Mouse (Mus musculus): Measurements from ENCODE around the gene Orai2. TPM values are rescaled to one million over a fixed set of nuclear protein-coding genes. Genes with fewer than 3 reads are reported as not detected.
A peak's percentile ranks its signal among the peaks of the same experiment; 100 is the strongest.

Orai2 gene
- 4.4 and 4.5 TPM in 2 replicates for polyA plus RNA-seq (2015; fragmentation: Nextera tagmentation; extraction: Ambion mirVana)

GRCm38 (mm10) chr5:136170512-136171362 lies at the start of gene Orai2:
Gene Orai2 (minus strand): TSS chr5:136170713.
- peak within 1 kb of the TSS; percentile 85 for H3K27ac ChIP-seq (ENCODE audit: low read depth)
- H3K4me2 ChIP-seq (ENCODE audit: low read depth, low read length), result peak within 1 kb of the TSS; percentile 71
- DNase-seq (peak; percentile 84), ATAC-seq (peak; percentile 79)
- peak within 1 kb of the TSS; percentile 54 for H3K4me3 ChIP-seq (ENCODE audit: low read depth, low read length)
- no peaks in the 10 kb centered on the region for H3K27me3 ChIP-seq (ENCODE audit: insufficient read depth, low read length)
- H3K36me3 ChIP-seq (replicated peaks; ENCODE audit: insufficient read depth, low read length), result peaks cover 7% of the 10 kb centered on the region
- H3K9me3 ChIP-seq (ENCODE audit: low read length), result no peaks in the 10 kb centered on the region
- H3K4me1 ChIP-seq (ENCODE audit: insufficient read depth), result peaks cover 29% of the 10 kb centered on the region
- under 1% methylated on average over 43 of the region's 49 CpGs for WGBS (ENCODE audit: insufficient replicate concordance)
- TF ChIP-seq CTCF (IDR thresholded peaks at IDR 0.05; ENCODE audit: low read depth) (no peak), EP300 (IDR thresholded peaks at IDR 0.05; ENCODE audit: low read depth) (no peak)
- peak within 1 kb of the TSS; percentile 64 for H3K9ac ChIP-seq (replicated peaks)

- H3K4me2 ChIP-seq (ENCODE audit: low read depth, low read length), result no peak overlapping the region
- no peak overlapping the region for H3K4me3 ChIP-seq (ENCODE audit: low read depth, low read length)
- TF ChIP-seq CTCF (IDR thresholded peaks at IDR 0.05; ENCODE audit: low read depth) (no peak), EP300 (IDR thresholded peaks at IDR 0.05; ENCODE audit: low read depth) (no peak)
- no peak overlapping the region for H3K9ac ChIP-seq (replicated peaks)
- no peaks in the 10 kb centered on the region for H3K4me1 ChIP-seq (ENCODE audit: insufficient read depth)
- H3K27ac ChIP-seq (ENCODE audit: low read depth), result no peak overlapping the region
- DNase-seq (no peak), ATAC-seq (no peak)
- no peaks in the 10 kb centered on the region; the same call in 1 of the 2 replicates for H3K9me3 ChIP-seq (ENCODE audit: low read length)
- no peaks in the 10 kb centered on the region for H3K27me3 ChIP-seq (ENCODE audit: insufficient read depth, low read length)
- no peaks in the 10 kb centered on the region for H3K36me3 ChIP-seq (replicated peaks; ENCODE audit: insufficient read depth, low read length)
- 77% methylated on average over 12 of the region's 12 CpGs for WGBS (ENCODE audit: insufficient replicate concordance)
Observed at GRCm38 (mm10) chr5:136218585-136218984, 48.1 kb upstream of the Orai2 start.

GRCm38 (mm10) chr5:136217932-136218381 lies 47.4 kb upstream of the Orai2 start:
- 38% methylated on average over 4 of the region's 4 CpGs for WGBS (ENCODE audit: insufficient replicate concordance)
- TF ChIP-seq CTCF (IDR thresholded peaks at IDR 0.05; ENCODE audit: low read depth), result no peak
- TF ChIP-seq EP300 (IDR thresholded peaks at IDR 0.05; ENCODE audit: low read depth), result no peak
- Histone ChIP-seq H3K9me3 (ENCODE audit: low read length) (no peaks in the 10 kb centered on the region; the same call in 1 of the 2 replicates), H3K27me3 (ENCODE audit: insufficient read depth, low read length) (no peaks in the 10 kb centered on the region), H3K27ac (ENCODE audit: low read depth) (no peak overlapping the region), H3K4me2 (ENCODE audit: low read depth, low read length) (no peak overlapping the region), H3K36me3 (replicated peaks; ENCODE audit: insufficient read depth, low read length) (no peaks in the 10 kb centered on the region), H3K4me3 (ENCODE audit: low read depth, low read length) (no peak overlapping the region), H3K9ac (replicated peaks) (no peak overlapping the region), H3K4me1 (ENCODE audit: insufficient read depth) (no peaks in the 10 kb centered on the region)
- ATAC-seq (peak; percentile 16; the same call in 1 of the 2 replicates), DNase-seq (no peak)

GRCm38 (mm10) chr5:136217004-136217665 lies 46.6 kb upstream of the Orai2 start:
- no peak for TF ChIP-seq CTCF (IDR thresholded peaks at IDR 0.05; ENCODE audit: low read depth)
- Histone ChIP-seq H3K4me1 (ENCODE audit: insufficient read depth) (no peaks in the 10 kb centered on the region), H3K36me3 (replicated peaks; ENCODE audit: insufficient read depth, low read length) (no peaks in the 10 kb centered on the region), H3K4me3 (ENCODE audit: low read depth, low read length) (no peak overlapping the region), H3K9ac (replicated peaks) (no peak overlapping the region), H3K27ac (ENCODE audit: low read depth) (0 out of 2 replicates have a peak overlapping the region, but pooled peaks have one; percentile 5), H3K9me3 (ENCODE audit: low read length) (no peaks in the 10 kb centered on the region; the same call in 1 of the 2 replicates), H3K4me2 (ENCODE audit: low read depth, low read length) (no peak overlapping the region), H3K27me3 (ENCODE audit: insufficient read depth, low read length) (no peaks in the 10 kb centered on the region)
- DNase-seq (no peak), ATAC-seq (peak; percentile 47; the same call in 1 of the 2 replicates)
- 69% methylated on average over 18 of the region's 18 CpGs for WGBS (ENCODE audit: insufficient replicate concordance)

GRCm38 (mm10) chr5:136215958-136216357 lies 45.4 kb upstream of the Orai2 start:
- Histone ChIP-seq H3K36me3 (replicated peaks; ENCODE audit: insufficient read depth, low read length) (no peaks in the 10 kb centered on the region), H3K4me1 (ENCODE audit: insufficient read depth) (no peaks in the 10 kb centered on the region), H3K27me3 (ENCODE audit: insufficient read depth, low read length) (no peaks in the 10 kb centered on the region), H3K27ac (ENCODE audit: low read depth) (no peak overlapping the region), H3K4me3 (ENCODE audit: low read depth, low read length) (no peak overlapping the region), H3K9me3 (ENCODE audit: low read length) (no peaks in the 10 kb centered on the region; the same call in 1 of the 2 replicates), H3K9ac (replicated peaks) (no peak overlapping the region), H3K4me2 (ENCODE audit: low read depth, low read length) (no peak overlapping the region)
- DNase-seq (no peak), ATAC-seq (no peak)
- TF ChIP-seq EP300 (IDR thresholded peaks at IDR 0.05; ENCODE audit: low read depth), result no peak
- 77% methylated on average over 5 of the region's 5 CpGs for WGBS (ENCODE audit: insufficient replicate concordance)

- H3K36me3 ChIP-seq (replicated peaks; ENCODE audit: insufficient read depth, low read length), result no peaks in the 10 kb centered on the region
- H3K9me3 ChIP-seq (ENCODE audit: low read length), result no peaks in the 10 kb centered on the region; the same call in 1 of the 2 replicates
- no peak overlapping the region for H3K4me2 ChIP-seq (ENCODE audit: low read depth, low read length)
- no peaks in the 10 kb centered on the region for H3K27me3 ChIP-seq (ENCODE audit: insufficient read depth, low read length)
- TF ChIP-seq EP300 (IDR thresholded peaks at IDR 0.05; ENCODE audit: low read depth) (no peak), CTCF (IDR thresholded peaks at IDR 0.05; ENCODE audit: low read depth) (peak; percentile 49)
- H3K9ac ChIP-seq (replicated peaks), result no peak overlapping the region
- H3K4me1 ChIP-seq (ENCODE audit: insufficient read depth), result no peaks in the 10 kb centered on the region
- 80% methylated on average over 3 of the region's 3 CpGs for WGBS (ENCODE audit: insufficient replicate concordance)
- no peak for DNase-seq
- no peak overlapping the region for H3K4me3 ChIP-seq (ENCODE audit: low read depth, low read length)
- ATAC-seq, result no peak
- H3K27ac ChIP-seq (ENCODE audit: low read depth), result no peak overlapping the region
Observed at GRCm38 (mm10) chr5:136215211-136215610, 44.7 kb upstream of the Orai2 start.
